Comparison of ENCODE assay signal across 20 mouse cellular contexts in genomic region chr11:8109286-8109685, GRCm38 (mm10).
DNase-seq lines count a peak whose midpoint lies in the region; ATAC-seq and TF ChIP-seq lines count a peak whose summit lies in the region.
"Had no signal": no experiment of that assay in that cellular context is flagged by ENCODE, and none has a peak within 500 bp of the region (broad histone marks: within the 10 kb centered on the region; RNA-seq: fewer than 3 reads in every experiment).

No protein-coding gene starts in this region.

- no peaks in the 10 kb centered on the region for H3K4me1 ChIP-seq in heart, adult 2 months (ENCODE audit: control insufficient read depth, insufficient read depth, low read length)
- H3K4me1 ChIP-seq in heart, embryonic 10.5 days: no peaks in the 10 kb centered on the region
- no peaks in the 10 kb centered on the region for H3K4me1 ChIP-seq in midbrain, embryonic 13.5 days (replicated peaks)
- H3K4me1 ChIP-seq: embryonic facial prominence, embryonic 10.5 days; forebrain, embryonic 10.5 days; hindbrain, embryonic 15.5 days had no signal

- no peak overlapping the region for H3K27ac ChIP-seq in heart, adult 2 months
- no peak overlapping the region for H3K27ac ChIP-seq in heart, embryonic 10.5 days
- H3K27ac ChIP-seq in midbrain, embryonic 13.5 days: no peak overlapping the region
- H3K27ac ChIP-seq: embryonic facial prominence, embryonic 10.5 days; forebrain, embryonic 10.5 days; hindbrain, embryonic 15.5 days had no signal

- intact Hi-C loops in heart, adult 2 months (cut with DNase I): no loop called here
- intact Hi-C loops in heart, postnatal 36 days (cut with DNase I): no loop called here

- no peak for TF ChIP-seq EP300 in heart, adult 2 months (IDR thresholded peaks at IDR 0.05; ENCODE audit: insufficient read depth, low read depth, low read length)

- H3K4me3 ChIP-seq in heart, adult 2 months: no peak overlapping the region
- no peak overlapping the region for H3K4me3 ChIP-seq in heart, embryonic 10.5 days
- no peak overlapping the region for H3K4me3 ChIP-seq in midbrain, embryonic 13.5 days (replicated peaks)
- H3K4me3 ChIP-seq: embryonic facial prominence, embryonic 10.5 days; forebrain, embryonic 10.5 days; hindbrain, embryonic 15.5 days had no signal

- H3K27me3 ChIP-seq in heart, adult 2 months (ENCODE audit: control insufficient read depth, insufficient read depth, low read length): no peaks in the 10 kb centered on the region
- no peaks in the 10 kb centered on the region for H3K27me3 ChIP-seq in heart, embryonic 10.5 days (ENCODE audit: insufficient read depth, poor library complexity, severe bottlenecking)
- H3K27me3 ChIP-seq in midbrain, embryonic 13.5 days: no peaks in the 10 kb centered on the region
- H3K27me3 ChIP-seq: hindbrain, embryonic 15.5 days had no signal

- peak; percentile 7 for DNase-seq in gastrocnemius, adult 18-20 months (ENCODE audit: low spot score)
- DNase-seq in gastrocnemius, adult 8-10 months (ENCODE audit: low spot score in 2 of 2): no peak
- peak; percentile 40 to 48 for DNase-seq in heart, adult 2 months
- DNase-seq in heart, embryonic 10.5 days (ENCODE audit: low spot score): no peak
- peak; percentile 38 to 57 for DNase-seq in heart, adult 9 months (ENCODE audit: low spot score in 2 of 2)
- peak; percentile 28 to 34 for DNase-seq in heart, postnatal 36 days
- DNase-seq: adrenal gland, adult 8-10 months; adrenal gland, postnatal 36 days; B cell, adult 2 months; cerebellum, adult 2 months; cerebellum, postnatal 10 days; gastrocnemius, postnatal 14 days had no signal

- TF ChIP-seq CTCF in heart, adult 2 months (IDR thresholded peaks at IDR 0.05): no peak

- no peaks in the 10 kb centered on the region for H3K36me3 ChIP-seq in heart, adult 2 months (ENCODE audit: control insufficient read depth, insufficient read depth, low read length)
- H3K36me3 ChIP-seq in heart, embryonic 10.5 days: no peaks in the 10 kb centered on the region
- H3K36me3 ChIP-seq in midbrain, embryonic 13.5 days: no peaks in the 10 kb centered on the region
- H3K36me3 ChIP-seq: embryonic facial prominence, embryonic 10.5 days; forebrain, embryonic 10.5 days; G1E; hindbrain, embryonic 15.5 days had no signal

- H3K79me2 ChIP-seq in heart, adult 2 months (replicated peaks; ENCODE audit: control insufficient read depth, insufficient read depth, low read length): no peaks in the 10 kb centered on the region

- no peak overlapping the region for H3K9ac ChIP-seq in heart, adult 2 months (ENCODE audit: low read depth, low read length)
- H3K9ac ChIP-seq in midbrain, embryonic 13.5 days (replicated peaks): no peak overlapping the region
- H3K9ac ChIP-seq: hindbrain, embryonic 15.5 days had no signal

- H3K4me2 ChIP-seq in midbrain, embryonic 13.5 days (replicated peaks): no peak overlapping the region
- H3K4me2 ChIP-seq: hindbrain, embryonic 15.5 days had no signal

- H3K9me3 ChIP-seq in heart, embryonic 10.5 days: no peaks in the 10 kb centered on the region
- H3K9me3 ChIP-seq in midbrain, embryonic 13.5 days: no peaks in the 10 kb centered on the region
- H3K9me3 ChIP-seq: embryonic facial prominence, embryonic 10.5 days; forebrain, embryonic 10.5 days; G1E; hindbrain, embryonic 15.5 days had no signal

- no peak for ATAC-seq in midbrain, embryonic 13.5 days
- ATAC-seq: CD4-positive, CD25-positive, alpha-beta regulatory T cell, adult 4 months; forebrain, embryonic 14.5 days; intestine, embryonic 16.5 days had no signal

- no peak for TF ChIP-seq POLR2A in heart, adult 2 months (IDR thresholded peaks at IDR 0.05; ENCODE audit: insufficient read depth, low read depth, low read length)

- WGBS in heart, adult 2 months: 67% methylated on average over 2 of the region's 2 CpGs
- 88% methylated on average over 2 of the region's 2 CpGs for WGBS in heart, embryonic 10.5 days
- 88% methylated on average over 2 of the region's 2 CpGs for WGBS in midbrain, embryonic 13.5 days

Comparison
In these comparisons a context has a peak if more than half of its experiments do, and no peak if none do; other contexts are left out.
1. DNase-seq: peak in gastrocnemius, adult 18-20 months (single experiment), heart, adult 2 months (2 of 2), heart, adult 9 months (2 of 2) and heart, postnatal 36 days (2 of 2); none in gastrocnemius, adult 8-10 months (0 of 2) and heart, embryonic 10.5 days (single experiment).